Mouse (Mus musculus) naive thymus-derived CD4-positive, alpha-beta T cell, adult 2 months (primary cell): ENCODE results near the gene Slc23a2.

ENCODE experiments used
- DNase-seq: peaks from one replicate; pipeline ENCODE4 v3.0.0-alpha.2; 2011; ENCODE audit warnings: low read depth

Gene Slc23a2

DNA sequence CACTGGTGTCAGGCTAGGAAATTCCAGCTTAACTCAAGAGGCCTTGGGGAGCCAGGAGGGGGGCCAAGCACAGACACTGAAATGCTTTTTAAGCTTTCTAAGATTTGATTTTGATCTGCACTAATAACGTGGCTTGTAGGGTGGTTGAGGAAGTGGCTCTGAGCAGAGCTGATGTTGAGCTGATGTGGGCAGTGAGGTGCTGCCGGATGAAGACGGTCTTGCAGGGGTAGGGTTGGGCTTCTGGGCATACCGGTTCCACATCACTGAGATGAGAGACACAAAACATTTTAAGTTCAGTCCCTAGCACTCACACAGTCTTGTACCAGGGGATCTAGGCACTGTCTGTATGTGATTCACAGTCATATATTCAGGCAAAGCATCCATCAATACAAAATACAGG lies 46.5 kb downstream of the Slc23a2 start:
- DNase-seq = no peak

DNA sequence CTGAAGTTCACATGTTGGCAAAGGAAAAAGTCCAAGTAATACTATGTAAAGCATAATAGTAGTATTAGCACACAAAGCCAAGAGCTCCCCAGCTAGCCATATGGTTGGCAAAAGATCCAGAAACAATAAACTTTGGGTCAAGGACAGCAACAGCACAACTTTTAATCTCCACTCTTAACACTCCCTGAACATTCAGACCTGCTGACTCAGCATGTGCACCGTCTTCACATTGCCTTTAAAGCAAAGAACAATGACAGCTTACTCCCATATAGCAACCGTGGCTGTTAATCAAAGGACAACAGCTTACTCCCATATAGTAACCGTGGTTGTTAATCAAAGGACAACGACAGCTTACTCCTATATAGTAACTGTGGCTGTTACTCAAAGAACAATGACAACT lies 48.3 kb downstream of the Slc23a2 start:
- no peak for DNase-seq

DNA sequence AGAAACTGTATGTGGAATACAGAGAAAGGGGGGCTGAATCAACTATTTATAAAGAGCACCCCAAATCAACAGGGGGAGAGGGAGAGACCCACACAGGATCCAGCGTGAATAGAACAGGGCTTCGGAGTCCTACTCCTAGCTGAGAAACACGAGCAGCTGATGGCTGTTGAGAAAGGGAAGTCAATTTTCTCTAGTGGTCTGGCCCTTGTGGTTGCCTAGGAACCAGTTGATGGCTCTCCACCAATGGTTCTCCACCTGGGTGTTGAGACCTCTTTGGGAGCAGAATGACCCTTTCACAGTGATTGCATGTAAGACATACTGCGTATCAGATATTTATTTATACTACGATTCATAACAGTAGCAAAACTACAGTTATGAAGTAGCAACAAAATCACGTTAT lies 49.1 kb downstream of the Slc23a2 start:
- no peak for DNase-seq

- peak; percentile 36 for DNase-seq
These were observed 50.3 kb downstream of the Slc23a2 start for GRCm38 (mm10) chr2:132094441-132095230.

- no peak for DNase-seq
These were observed 51.2 kb downstream of the Slc23a2 start for GRCm38 (mm10) chr2:132093739-132094138.

- DNase-seq = no peak
These were observed 51.6 kb downstream of the Slc23a2 start for GRCm38 (mm10) chr2:132093298-132093697.

DNA sequence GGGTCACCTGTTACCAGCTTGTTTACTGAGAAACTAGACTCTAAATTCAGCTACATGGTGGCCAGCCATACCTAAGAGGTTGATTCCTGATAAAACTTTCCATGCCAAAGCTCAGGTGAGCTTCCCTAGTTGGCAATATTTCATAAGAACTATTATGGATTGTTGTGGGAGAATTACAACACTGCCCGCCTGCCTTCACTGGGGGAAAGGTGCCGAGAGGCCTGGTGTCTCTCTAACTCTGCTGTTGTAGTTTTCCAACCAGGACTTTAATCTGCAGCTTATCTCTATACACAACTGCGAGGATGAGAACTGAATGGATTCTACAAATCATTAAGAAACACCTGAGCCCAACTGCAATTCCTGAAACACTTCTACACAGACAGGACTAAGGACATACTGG lies 52.2 kb downstream of the Slc23a2 start:
- DNase-seq = no peak

DNA sequence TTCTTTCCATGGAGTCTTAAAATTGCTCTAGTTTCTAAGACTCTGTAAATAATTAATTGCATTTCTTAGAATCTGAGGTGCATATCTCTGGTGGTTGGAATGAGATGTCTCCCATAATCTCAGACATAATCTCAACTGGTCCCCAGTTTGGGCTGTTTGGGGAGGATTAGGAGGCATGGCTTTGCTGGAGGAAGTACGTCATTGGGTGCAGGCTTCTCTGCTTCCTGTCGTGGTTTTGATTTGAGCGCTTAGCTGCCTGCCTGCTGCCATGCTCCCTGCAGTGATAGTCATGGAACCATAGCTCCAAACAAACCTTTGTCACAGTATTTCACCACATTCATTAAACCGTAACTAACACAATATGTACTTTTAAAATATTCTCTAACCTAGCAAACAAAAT lies 53.2 kb downstream of the Slc23a2 start:
- DNase-seq = no peak

DNA sequence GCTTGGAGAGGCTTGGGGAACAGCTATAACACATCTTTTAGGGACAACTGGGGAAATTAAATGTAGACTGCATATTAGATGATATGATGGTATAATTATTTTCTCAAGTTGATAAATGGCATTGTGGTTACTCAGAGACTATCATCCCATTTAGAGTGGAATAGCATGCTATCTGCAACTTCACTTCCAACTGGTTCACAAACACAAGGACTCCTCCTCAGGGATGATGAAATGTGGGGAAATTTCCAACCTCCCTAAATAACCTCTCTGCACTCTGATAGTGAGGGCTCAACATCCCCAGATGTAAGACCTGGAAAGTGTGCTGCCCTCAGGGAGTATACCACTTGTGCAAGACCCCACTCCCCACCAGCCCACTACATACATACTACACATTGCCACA lies 60.1 kb downstream of the Slc23a2 start:
- no peak for DNase-seq

DNA sequence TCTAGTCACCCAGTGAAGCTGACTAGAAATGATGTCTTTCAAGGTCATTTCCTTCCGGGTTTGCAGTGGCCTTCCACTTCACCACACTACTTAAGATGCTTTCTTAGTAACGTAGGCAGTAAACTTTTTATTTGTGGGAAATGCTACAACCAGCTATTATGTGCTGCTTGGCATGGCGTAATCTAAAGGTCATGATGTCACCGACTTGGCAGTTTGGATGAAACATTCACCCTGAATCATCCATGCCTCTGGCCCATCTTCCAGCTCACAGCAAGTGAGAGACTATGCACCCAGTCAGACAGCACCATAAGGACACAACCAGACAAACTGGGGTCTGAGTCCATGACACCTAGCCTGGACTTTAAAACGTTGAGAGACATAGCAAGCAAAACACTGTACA lies 60.5 kb downstream of the Slc23a2 start:
- DNase-seq = no peak

- no peak for DNase-seq
These were observed 65.8 kb downstream of the Slc23a2 start for GRCm38 (mm10) chr2:132079139-132079538.

DNA sequence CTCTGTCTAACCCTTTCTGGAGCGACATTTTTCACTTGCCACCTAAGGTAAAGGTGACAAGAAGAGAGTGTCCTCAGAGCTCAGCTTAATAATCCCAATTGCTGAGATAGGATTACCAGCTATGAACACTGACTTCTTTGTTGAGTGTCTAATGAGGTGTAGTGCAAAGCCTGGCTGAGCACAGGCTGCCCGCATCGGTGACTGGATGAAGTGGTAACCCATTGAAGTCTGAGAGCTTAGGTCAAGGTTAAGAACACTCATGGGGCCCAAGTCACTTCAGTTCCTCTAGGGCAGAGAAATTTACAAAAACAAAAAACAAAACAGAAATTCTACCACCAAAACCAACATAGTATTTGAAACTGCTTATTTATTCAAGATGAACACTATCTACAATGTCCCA lies 71.9 kb downstream of the Slc23a2 start:
- no peak for DNase-seq

DNA sequence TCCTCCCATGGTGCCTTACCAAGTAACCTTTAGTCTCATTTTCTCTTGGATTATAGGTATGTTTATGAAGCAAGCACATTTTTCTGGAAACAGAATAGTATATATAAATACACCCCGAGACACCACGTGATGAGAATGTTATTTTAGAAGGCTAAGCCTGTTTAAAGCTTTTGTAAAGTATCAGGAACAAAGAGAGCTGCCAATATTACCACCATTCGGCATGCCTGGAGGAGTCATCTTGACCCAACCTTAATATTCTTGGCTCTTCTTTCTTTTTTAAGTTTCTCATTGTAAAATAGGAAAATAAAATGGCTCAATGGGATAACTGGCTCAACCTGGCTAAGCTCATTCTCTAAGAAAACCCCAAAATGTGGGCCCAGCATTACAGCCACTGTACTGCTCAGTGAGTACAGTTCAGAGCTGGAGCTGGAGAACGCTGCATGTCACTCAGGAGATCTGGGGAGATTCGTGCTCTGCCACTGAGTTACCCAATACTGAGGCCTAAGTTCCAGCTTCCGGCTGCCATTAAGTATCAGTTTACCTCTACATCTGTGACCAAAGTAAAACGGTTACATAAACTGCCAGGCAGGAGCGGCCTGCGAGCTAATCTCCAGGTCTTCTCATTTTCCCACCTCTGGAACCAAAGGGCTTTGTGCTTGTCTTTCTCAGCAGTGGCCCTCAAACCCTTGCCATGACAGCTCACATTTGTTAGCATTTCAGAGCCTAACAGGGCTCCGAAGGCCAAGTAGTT lies 74.7 kb downstream of the Slc23a2 start:
- DNase-seq = no peak

GRCm38 (mm10) chr2:132064185-132064831 lies 80.6 kb downstream of the Slc23a2 start:
- no peak for DNase-seq

GRCm38 (mm10) chr2:132063776-132064175 lies 81.1 kb downstream of the Slc23a2 start:
- no peak for DNase-seq

DNA sequence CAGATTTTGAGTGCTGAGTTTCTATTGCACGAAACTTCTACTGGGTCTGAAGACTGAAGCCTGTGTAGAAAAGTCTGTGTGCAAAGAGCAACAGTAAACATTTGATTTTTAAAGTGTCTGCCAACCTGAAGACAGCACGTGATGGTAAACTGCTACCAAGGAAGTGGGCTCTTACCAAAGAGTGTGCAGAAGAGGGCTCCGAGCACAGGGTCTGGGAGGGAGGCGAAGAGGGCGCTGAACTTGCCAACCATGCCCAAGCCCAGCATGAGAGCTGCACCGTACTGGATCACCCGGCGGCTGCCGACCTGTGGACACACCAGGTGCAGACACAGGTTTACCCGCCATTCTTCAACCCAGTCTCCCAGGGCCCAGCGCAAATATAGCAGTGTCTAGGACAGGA lies 83.0 kb downstream of the Slc23a2 start:
- DNase-seq = no peak

- DNase-seq = peak; percentile 60
These were observed 85.0 kb downstream of the Slc23a2 start for GRCm38 (mm10) chr2:132059919-132060318.

DNA sequence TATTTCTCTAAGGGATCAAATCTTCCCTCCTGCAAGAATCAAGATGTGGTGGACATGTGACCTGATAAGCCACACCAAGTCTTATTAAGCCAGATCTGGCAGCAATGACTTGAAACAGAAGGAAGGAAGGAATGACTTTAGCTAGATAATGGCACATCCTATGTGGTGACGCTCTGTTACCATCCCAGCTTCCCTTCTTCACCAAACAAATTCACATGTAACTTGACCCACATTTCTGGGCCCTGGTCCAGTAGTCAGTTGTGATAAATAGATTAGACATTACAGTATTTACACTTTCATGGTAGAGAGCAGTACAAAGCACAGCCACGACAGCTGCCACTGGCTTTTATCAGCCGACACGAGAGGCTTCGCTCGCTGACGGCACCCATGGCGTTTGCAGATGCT lies 89.6 kb downstream of the Slc23a2 start:
- no peak for DNase-seq

DNA sequence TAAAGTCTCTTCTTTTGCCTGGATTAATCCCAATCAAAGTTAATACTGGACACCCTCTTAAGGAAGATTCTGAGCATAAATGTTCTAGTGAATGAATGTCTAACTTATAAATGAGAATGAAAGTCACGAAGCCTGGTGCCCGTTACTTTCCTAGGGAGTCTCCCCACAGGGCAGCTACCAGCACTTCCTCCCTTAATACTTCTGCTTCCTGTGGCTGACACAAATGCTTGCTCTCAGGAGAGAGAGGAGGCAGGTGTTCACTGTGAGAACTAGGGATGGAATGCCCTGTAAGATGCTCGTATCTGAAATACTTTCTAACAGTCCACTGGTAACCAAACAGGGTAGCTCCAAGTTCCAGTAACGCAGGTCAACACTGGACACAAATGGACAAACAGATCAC lies 91.1 kb downstream of the Slc23a2 start:
- no peak for DNase-seq

GRCm38 (mm10) chr2:132051798-132052197 lies 93.1 kb downstream of the Slc23a2 start:
- DNase-seq = peak; percentile 50

DNA sequence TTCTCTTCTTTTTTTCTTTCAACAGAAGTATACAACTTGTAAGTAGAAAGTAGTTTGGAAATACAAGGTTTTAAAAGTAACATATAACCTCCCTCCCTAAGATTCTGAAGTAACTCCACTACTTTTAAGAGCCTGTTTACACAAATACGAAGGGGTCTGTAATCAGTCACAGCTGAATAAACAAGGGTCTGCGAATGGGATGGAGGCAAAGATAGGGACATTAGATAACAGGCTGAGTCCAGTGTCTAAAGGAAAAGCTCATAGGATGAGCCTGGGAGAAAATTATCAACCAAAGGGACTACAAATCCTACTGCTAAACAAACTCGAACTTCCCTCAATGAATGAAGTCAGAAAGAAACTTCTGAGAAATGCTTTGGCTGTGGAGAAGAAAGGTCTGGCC lies 95.0 kb downstream of the Slc23a2 start:
- no peak for DNase-seq

- DNase-seq = no peak
These were observed 95.4 kb downstream of the Slc23a2 start for GRCm38 (mm10) chr2:132049491-132049890.

DNA sequence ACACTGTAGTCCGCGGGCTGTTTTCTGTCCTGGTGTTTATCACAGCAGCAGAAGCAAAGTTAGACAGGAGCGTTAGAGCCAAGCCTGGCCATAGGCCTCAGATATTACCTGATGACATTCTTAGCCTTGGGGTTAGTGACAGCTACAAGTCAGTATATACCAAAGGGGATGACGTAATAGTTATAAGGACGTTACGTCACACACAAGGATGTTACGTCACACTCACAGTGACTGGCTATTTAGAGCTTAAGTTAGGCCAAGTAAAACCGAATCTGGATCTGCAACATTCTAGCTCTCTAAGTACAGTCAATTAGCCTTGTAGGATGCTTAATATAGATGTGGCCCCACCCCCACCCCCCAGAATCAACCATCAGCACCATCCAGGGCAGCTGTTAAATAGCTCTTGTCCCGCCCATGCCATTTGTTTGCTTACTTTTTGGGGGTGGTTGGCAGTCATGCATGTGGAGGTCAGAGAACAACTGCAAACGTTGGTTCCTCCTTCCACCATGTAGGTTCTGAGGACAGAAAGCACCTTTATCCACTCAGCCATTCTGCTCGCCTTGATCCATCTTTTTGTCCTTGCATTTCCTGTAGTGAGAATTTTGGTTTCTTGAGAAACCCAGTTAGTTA lies 96.7 kb downstream of the Slc23a2 start:
- no peak for DNase-seq
